Mouse (Mus musculus) liver, postnatal 0 days (tissue): ENCODE measurements around the gene Gpr161. TPM values are rescaled to one million over a fixed set of nuclear protein-coding genes. Genes with fewer than 3 reads are reported as not detected.

Experiments
- ATAC-seq: fragments of 200-750 bp; cut with Nextera tagmentation; 2 replicates; pipeline ENCODE4 v1.8.0; 2017; ENCODE audit warnings: mild to moderate bottlenecking, moderate library complexity
- DNase-seq: peaks from one replicate; pipeline ENCODE4 v3.0.0-alpha.2; 2016
- H3K27ac ChIP-seq: fragments of 300-500 bp; sonication (generic); 2 replicates; pipeline ENCODE4 v1.5.1; 2014; ENCODE audit warnings: antibody characterized with exemption, moderate library complexity, mild to moderate bottlenecking, low read depth
- H3K27me3 ChIP-seq: fragments of 300-500 bp; sonication (generic); 2 replicates; pipeline ENCODE4 v1.6.1; 2014; ENCODE audit warnings: low read length, control low read depth, mixed read lengths; ENCODE audit not compliant: insufficient read depth
- H3K36me3 ChIP-seq: fragments of 300-500 bp; sonication (generic); replicated peaks from 2 replicates; pipeline ENCODE4 v1.6.1; 2014; ENCODE audit warnings: mild to moderate bottlenecking, control low read depth, low read length, moderate library complexity, mixed read lengths; ENCODE audit not compliant: insufficient read depth
- H3K4me1 ChIP-seq: fragments of 300-500 bp; sonication (generic); 2 replicates; pipeline ENCODE4 v1.6.1; 2014; ENCODE audit warnings: antibody characterized with exemption, mild to moderate bottlenecking, control low read depth; ENCODE audit not compliant: insufficient read depth
- H3K4me2 ChIP-seq: fragments of 300-500 bp; sonication (generic); 2 replicates; pipeline ENCODE4 v1.6.1; 2014; ENCODE audit warnings: low read depth, mild to moderate bottlenecking, low read length, moderate library complexity, mixed read lengths
- H3K4me3 ChIP-seq: fragments of 300-500 bp; sonication (generic); 2 replicates; pipeline ENCODE4 v1.5.1; 2014; ENCODE audit warnings: low read depth, low read length
- H3K9ac ChIP-seq: fragments of 300-500 bp; sonication (generic); replicated peaks from 2 replicates; pipeline ENCODE4 v1.6.1; 2014; ENCODE audit warnings: mild to moderate bottlenecking, moderate library complexity
- H3K9me3 ChIP-seq: fragments of 300-500 bp; sonication (generic); 2 replicates; pipeline ENCODE4 v1.6.1; 2016; ENCODE audit warnings: mild to moderate bottlenecking, control low read depth, low read length, mixed read lengths
- CTCF ChIP-seq: sonication (generic); IDR thresholded peaks from 2 replicates; pipeline ENCODE4 v1.5.1; 2016; ENCODE audit warnings: antibody characterized with exemption, low read depth
- EP300 ChIP-seq: IDR thresholded peaks from 2 replicates; pipeline ENCODE4 v1.6.1; 2016; ENCODE audit warnings: antibody characterized with exemption, low read depth, mild to moderate bottlenecking
- WGBS: fragments of 180-500 bp; shearing (Covaris S2); extraction: QIAGEN DNeasy Blood & Tissue Kit; methylation state at CpG from one replicate; pipeline ENCODE4 v1.1.7; 2014; ENCODE audit not compliant: insufficient replicate concordance; 5-methylcytosine and 5-hydroxymethylcytosine counted together
- polyA plus RNA-seq: library from polyadenylated mRNA; unstranded; fragments of >200 nt; fragmentation: Nextera tagmentation; extraction: Ambion mirVana; gene quantifications from 2 replicates; pipeline ENCODE4 v1.2.1, GENCODE M21; 2015

Gene Gpr161
- 0.06 and 0.07 TPM in 2 replicates for polyA plus RNA-seq

DNA sequence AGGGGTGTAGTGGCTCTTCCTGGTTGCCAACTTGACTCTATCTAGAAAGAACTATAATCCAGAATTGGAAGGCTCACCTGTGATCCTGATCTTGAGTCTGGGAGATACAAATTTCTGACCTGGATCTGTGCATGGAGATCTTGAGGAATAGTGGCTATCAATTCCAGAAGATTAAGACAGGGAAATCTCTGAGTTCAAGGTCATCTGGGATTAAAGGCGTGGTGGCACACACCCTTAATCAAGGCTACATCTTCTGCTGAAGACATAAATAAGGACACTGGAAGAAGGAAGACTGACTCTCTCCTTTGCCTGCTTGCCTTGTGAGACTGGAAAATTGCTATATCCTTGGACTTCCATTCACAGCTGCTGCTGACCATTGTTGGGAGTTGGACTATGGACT lies at the start of gene Gpr161:
Gpr161 (plus strand) TSS at position 301 of the 400 bp plus-strand sequence.
- WGBS = 64% methylated on average over 1 of the region's 1 CpGs
- Histone ChIP-seq H3K4me2 (no peak within 1 kb of the TSS), H3K9ac (no peak within 1 kb of the TSS), H3K27ac (no peak within 1 kb of the TSS), H3K4me3 (no peak within 1 kb of the TSS), H3K9me3 (no peaks in the 10 kb centered on the region), H3K36me3 (no peaks in the 10 kb centered on the region), H3K27me3 (no peaks in the 10 kb centered on the region), H3K4me1 (no peaks in the 10 kb centered on the region)
- ATAC-seq (no peak), DNase-seq (no peak)
- TF ChIP-seq EP300 (no peak), CTCF (no peak)

GRCm38 (mm10) chr1:165246587-165246986 lies 49.0 kb upstream of the Gpr161 start:
- WGBS = 70% methylated on average over 5 of the region's 5 CpGs
- Histone ChIP-seq H3K4me2 (no peak overlapping the region), H3K9me3 (no peaks in the 10 kb centered on the region), H3K9ac (no peak overlapping the region), H3K4me1 (no peaks in the 10 kb centered on the region), H3K36me3 (no peaks in the 10 kb centered on the region), H3K27ac (no peak overlapping the region), H3K27me3 (no peaks in the 10 kb centered on the region), H3K4me3 (no peak overlapping the region)
- TF ChIP-seq CTCF = no peak
- no peak for TF ChIP-seq EP300
- ATAC-seq (no peak), DNase-seq (no peak)

- H3K36me3 ChIP-seq = no peaks in the 10 kb centered on the region
- no peaks in the 10 kb centered on the region for H3K9me3 ChIP-seq
- H3K27me3 ChIP-seq = no peaks in the 10 kb centered on the region
- no peak overlapping the region for H3K27ac ChIP-seq
- no peak overlapping the region for H3K9ac ChIP-seq
- no peaks in the 10 kb centered on the region for H3K4me1 ChIP-seq
- TF ChIP-seq EP300 = no peak
- no peak for TF ChIP-seq CTCF
- no peak overlapping the region for H3K4me3 ChIP-seq
- no peak overlapping the region for H3K4me2 ChIP-seq
- ATAC-seq (no peak), DNase-seq (no peak)
- WGBS = 60% methylated on average over 5 of the region's 5 CpGs
Observed at GRCm38 (mm10) chr1:165247085-165247484, 48.5 kb upstream of the Gpr161 start.

GRCm38 (mm10) chr1:165247788-165248187 lies 47.8 kb upstream of the Gpr161 start:
- H3K4me3 ChIP-seq = no peak overlapping the region
- H3K9ac ChIP-seq = no peak overlapping the region
- no peaks in the 10 kb centered on the region for H3K27me3 ChIP-seq
- no peaks in the 10 kb centered on the region for H3K9me3 ChIP-seq
- no peak for TF ChIP-seq EP300
- TF ChIP-seq CTCF = no peak
- H3K4me1 ChIP-seq = no peaks in the 10 kb centered on the region
- DNase-seq (no peak), ATAC-seq (no peak)
- 82% methylated on average over 3 of the region's 3 CpGs for WGBS
- no peak overlapping the region for H3K4me2 ChIP-seq
- H3K27ac ChIP-seq = no peak overlapping the region
- no peaks in the 10 kb centered on the region for H3K36me3 ChIP-seq

DNA sequence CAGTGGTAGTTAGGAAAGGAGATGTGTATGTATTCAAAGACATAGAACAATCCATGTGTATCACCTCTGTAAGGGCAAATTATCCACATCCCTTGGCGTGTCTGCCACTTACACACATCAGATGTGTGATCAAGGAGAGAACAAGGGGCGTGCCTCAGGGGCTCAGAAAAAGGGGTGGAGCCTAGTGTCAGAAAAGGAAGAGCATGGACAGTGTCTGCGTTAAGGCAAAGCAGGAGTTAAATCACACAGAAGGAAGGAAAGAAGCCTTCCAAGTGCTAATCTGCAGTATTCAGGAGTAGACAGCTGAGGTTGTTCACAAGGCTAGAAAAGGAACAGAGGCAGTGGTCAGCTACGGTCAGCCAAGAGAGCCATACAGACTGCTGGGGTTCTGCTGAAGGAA lies 46.7 kb upstream of the Gpr161 start:
- ATAC-seq (no peak), DNase-seq (no peak)
- H3K9ac ChIP-seq = no peak overlapping the region
- H3K4me3 ChIP-seq = no peak overlapping the region
- no peaks in the 10 kb centered on the region for H3K4me1 ChIP-seq
- no peak overlapping the region for H3K27ac ChIP-seq
- TF ChIP-seq CTCF (no peak), EP300 (no peak)
- no peaks in the 10 kb centered on the region for H3K9me3 ChIP-seq
- 46% methylated on average over 4 of the region's 4 CpGs for WGBS
- H3K36me3 ChIP-seq = no peaks in the 10 kb centered on the region
- H3K27me3 ChIP-seq = no peaks in the 10 kb centered on the region
- H3K4me2 ChIP-seq = no peak overlapping the region

DNA sequence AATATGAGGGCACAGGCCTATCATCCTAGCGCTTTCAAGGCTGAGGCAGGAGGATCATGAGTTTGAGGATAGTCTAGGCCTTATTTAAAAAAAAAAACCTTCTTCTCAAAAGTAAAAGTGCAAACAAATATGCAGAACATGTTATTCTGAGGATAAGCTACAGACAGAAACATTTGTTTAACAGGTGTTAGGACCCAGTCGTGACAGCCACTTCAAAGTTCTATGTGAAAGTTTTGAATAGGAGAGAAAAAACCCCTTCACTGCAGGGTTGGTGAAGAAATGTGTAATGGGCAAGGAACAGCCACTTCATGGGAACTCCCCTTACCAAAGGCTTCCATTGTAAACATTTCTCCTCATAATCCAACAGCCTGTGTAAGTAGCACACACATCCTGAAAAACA lies 45.0 kb upstream of the Gpr161 start:
- no peaks in the 10 kb centered on the region for H3K36me3 ChIP-seq
- no peak for ATAC-seq
- 69% methylated on average over 2 of the region's 2 CpGs for WGBS

DNA sequence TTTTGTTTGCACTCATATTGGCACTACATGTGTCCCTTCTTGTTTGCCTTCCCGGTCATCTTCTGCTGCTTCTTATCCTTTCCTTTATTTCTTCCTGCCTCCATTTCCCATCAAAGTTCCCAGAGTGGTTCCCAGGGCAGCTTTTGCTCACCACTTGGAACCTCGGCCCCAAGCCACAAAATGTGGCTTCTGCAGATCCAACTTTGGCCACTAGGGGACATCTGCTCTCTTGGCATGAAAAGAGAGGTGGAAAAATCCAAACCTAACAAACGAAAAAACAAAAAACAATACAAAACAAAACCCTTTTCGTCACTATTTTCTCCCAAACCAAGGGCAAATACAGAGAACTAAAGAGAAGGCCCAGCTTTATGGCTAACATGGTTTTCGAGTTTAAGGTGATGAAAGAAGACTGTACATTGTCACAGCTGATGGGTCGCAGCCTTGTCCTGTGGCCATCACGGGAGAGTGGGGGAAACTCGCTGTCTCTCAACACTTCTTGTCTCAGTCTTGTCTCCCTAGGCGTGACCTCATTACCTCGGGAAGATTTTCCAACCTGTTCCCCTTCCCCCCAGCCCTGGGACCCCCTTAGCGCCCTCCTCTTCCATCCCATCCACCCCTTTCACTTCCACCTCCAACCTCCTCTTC lies 43.4 kb upstream of the Gpr161 start:
- TF ChIP-seq CTCF (peak; percentile 85), EP300 (no peak)
- 42% methylated on average over 11 of the region's 11 CpGs for WGBS
- ATAC-seq = no peak
- Histone ChIP-seq H3K4me3 (no peak overlapping the region), H3K27me3 (no peaks in the 10 kb centered on the region), H3K4me2 (no peak overlapping the region; the same call in 1 of the 2 replicates), H3K27ac (no peak overlapping the region), H3K9me3 (no peaks in the 10 kb centered on the region), H3K4me1 (no peaks in the 10 kb centered on the region), H3K36me3 (no peaks in the 10 kb centered on the region), H3K9ac (no peak overlapping the region)
- peak; percentile 67 for DNase-seq

More for the DNA sequence above, 45.0 kb upstream of the Gpr161 start:
- Histone ChIP-seq H3K9me3 (no peaks in the 10 kb centered on the region), H3K9ac (no peak overlapping the region), H3K4me2 (no peak overlapping the region), H3K4me3 (no peak overlapping the region), H3K27me3 (no peaks in the 10 kb centered on the region), H3K27ac (no peak overlapping the region), H3K4me1 (no peaks in the 10 kb centered on the region)
- no peak for TF ChIP-seq EP300
- no peak for DNase-seq
